Mouse (Mus musculus) forebrain, postnatal 0 days (tissue): Measurements from ENCODE around the gene Cplx3. TPM values are rescaled to one million over a fixed set of nuclear protein-coding genes. Genes with fewer than 3 reads are reported as not detected.

Experiments
- ATAC-seq: fragments of 200-750 bp; cut with Nextera tagmentation; 2 replicates; pipeline ENCODE4 v1.8.0; 2017; ENCODE audit warnings: mild to moderate bottlenecking, moderate library complexity
- DNase-seq: peaks from one replicate; pipeline ENCODE4 v3.0.0-alpha.2; 2015
- H3K27ac ChIP-seq: fragments of 300-500 bp; sonication (generic); 2 replicates; pipeline ENCODE4 v1.5.1; 2014; ENCODE audit warnings: low read depth, mild to moderate bottlenecking, antibody characterized with exemption, low read length, moderate library complexity, mixed read lengths
- H3K27me3 ChIP-seq: fragments of 300-500 bp; sonication (generic); 2 replicates; pipeline ENCODE4 v1.6.1; 2014; ENCODE audit warnings: mild to moderate bottlenecking, low read length, mixed read lengths; ENCODE audit not compliant: insufficient read depth
- H3K36me3 ChIP-seq: fragments of 300-500 bp; sonication (generic); 2 replicates; pipeline ENCODE4 v1.6.1; 2014; ENCODE audit warnings: mild to moderate bottlenecking, moderate library complexity; ENCODE audit not compliant: insufficient read depth
- H3K4me1 ChIP-seq: fragments of 300-500 bp; sonication (generic); 2 replicates; pipeline ENCODE4 v1.6.1; 2014; ENCODE audit warnings: antibody characterized with exemption; ENCODE audit not compliant: insufficient read depth
- H3K4me2 ChIP-seq: fragments of 300-500 bp; sonication (generic); 2 replicates; pipeline ENCODE4 v1.6.1; 2014; ENCODE audit warnings: low read depth, mild to moderate bottlenecking, moderate library complexity
- H3K4me3 ChIP-seq: fragments of 300-500 bp; sonication (generic); 2 replicates; pipeline ENCODE4 v1.5.1; 2014; ENCODE audit warnings: low read depth, low read length, mixed read lengths
- H3K9ac ChIP-seq: fragments of 300-500 bp; sonication (generic); 2 replicates; pipeline ENCODE4 v1.6.1; 2014; ENCODE audit warnings: mild to moderate bottlenecking
- H3K9me3 ChIP-seq: fragments of 300-500 bp; sonication (generic); 2 replicates; pipeline ENCODE4 v1.6.1; 2016; ENCODE audit warnings: low read length
- CTCF ChIP-seq: sonication (generic); IDR thresholded peaks from 2 replicates; pipeline ENCODE4 v1.5.1; 2016; ENCODE audit warnings: antibody characterized with exemption, control low read depth, low read depth
- WGBS: fragments of 180-500 bp; shearing (Covaris S2); extraction: QIAGEN DNeasy Blood & Tissue Kit; methylation state at CpG from one replicate; pipeline ENCODE4 v1.1.7; 2014; 5-methylcytosine and 5-hydroxymethylcytosine counted together
- polyA plus RNA-seq: library from polyadenylated mRNA; unstranded; fragments of >200 nt; fragmentation: Nextera tagmentation; extraction: Ambion mirVana; gene quantifications from 2 replicates; pipeline ENCODE4 v1.2.1, GENCODE M21; 2015
- total RNA-seq: library from RNA; depleted of rRNA; stranded (reverse); fragments of >200 nt; gene quantifications from 2 replicates; pipeline ENCODE4 v1.2.3, GENCODE M21; 2014

Cplx3 gene
- total and polyA plus RNA-seq, 2 experiments from 2014 or later, result 0.67 to 1.2 TPM

DNA sequence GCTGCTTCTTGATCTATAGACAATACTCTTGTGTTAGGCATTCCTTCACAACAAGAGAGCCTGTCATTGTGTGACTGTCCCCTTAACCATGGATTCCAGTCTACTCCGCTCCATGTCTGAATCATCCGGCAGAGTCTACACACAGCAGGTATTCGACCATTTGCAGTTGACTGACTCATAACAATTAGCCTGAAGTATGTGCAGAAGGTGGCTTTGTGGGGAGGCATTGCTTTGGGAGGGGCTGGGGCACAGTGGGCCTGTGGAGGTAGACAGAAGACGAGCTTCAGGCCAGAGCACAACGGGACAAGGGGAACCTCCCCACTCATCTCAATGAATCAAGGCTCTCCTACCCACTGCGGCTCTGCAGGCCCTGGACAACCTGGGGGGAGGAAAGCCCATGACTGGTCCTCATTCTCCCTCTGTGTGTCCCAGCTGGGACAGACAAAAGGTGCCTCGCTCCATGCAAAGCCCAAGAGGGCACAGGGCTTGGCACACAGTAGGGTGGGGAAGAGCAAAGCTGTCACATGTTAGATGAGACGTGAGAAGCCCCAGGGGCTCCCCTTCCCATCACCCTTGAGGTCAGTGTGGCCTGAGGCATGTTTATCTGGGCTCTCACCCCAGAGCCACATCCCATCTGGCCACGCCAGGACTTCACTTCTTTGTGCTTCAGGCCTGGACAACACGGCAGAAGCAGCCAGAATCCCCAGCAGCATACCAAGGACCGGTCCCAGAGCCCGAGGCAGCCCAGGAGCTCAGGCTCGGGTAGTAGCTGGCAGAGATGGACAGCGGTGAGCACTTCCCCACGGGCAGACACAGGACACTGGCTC lies 19.8 kb upstream of the Cplx3 start:
- Histone ChIP-seq H3K27me3 (no peaks in the 10 kb centered on the region), H3K9me3 (no peaks in the 10 kb centered on the region), H3K4me3 (no peak overlapping the region), H3K4me2 (no peak overlapping the region), H3K36me3 (peaks cover 61% of the 10 kb centered on the region), H3K4me1 (no peaks in the 10 kb centered on the region), H3K27ac (no peak overlapping the region), H3K9ac (no peak overlapping the region)
- ATAC-seq (no peak), DNase-seq (no peak)
- no peak for TF ChIP-seq CTCF
- WGBS, result 72% methylated on average over 15 of the region's 15 CpGs

DNA sequence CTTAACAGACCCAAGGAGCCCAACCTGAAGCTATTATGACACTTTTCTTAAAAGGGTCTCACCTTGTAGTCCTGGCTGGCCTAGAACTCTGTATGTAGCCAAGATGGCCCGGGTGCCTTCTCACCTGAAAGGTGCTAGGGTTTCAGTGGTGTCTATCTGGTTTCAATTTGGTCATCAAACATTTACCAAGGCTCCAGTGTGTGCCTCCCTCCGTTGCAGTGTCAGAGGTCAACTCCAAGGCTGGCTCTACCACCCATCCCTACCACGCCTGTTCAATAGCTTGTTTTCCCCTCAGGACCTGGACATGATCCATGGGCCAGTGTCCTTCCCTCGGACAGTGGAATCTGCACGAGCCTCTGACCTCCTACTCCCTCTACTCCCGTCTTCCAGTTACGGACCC lies 18.2 kb upstream of the Cplx3 start:
- ATAC-seq, result no peak
- no peak for DNase-seq
- TF ChIP-seq CTCF, result no peak
- Histone ChIP-seq H3K9ac (no peak overlapping the region), H3K36me3 (peaks cover 45% of the 10 kb centered on the region), H3K4me2 (no peak overlapping the region), H3K27me3 (no peaks in the 10 kb centered on the region), H3K9me3 (no peaks in the 10 kb centered on the region), H3K4me1 (no peaks in the 10 kb centered on the region), H3K4me3 (no peak overlapping the region), H3K27ac (no peak overlapping the region)
- WGBS, result 90% methylated on average over 7 of the region's 7 CpGs

GRCm38 (mm10) chr9:57620674-57621073 lies 14.6 kb upstream of the Cplx3 start, which contains the start of gene Lman1l:
Gene Lman1l (minus strand): TSS chr9:57620774.
- H3K36me3 ChIP-seq, result peaks cover 10% of the 10 kb centered on the region
- H3K27ac ChIP-seq, result no peak within 1 kb of the TSS
- no peak within 1 kb of the TSS for H3K9ac ChIP-seq
- no peak for TF ChIP-seq CTCF
- no peak within 1 kb of the TSS for H3K4me3 ChIP-seq
- DNase-seq, result no peak
- 92% methylated on average over 5 of the region's 5 CpGs for WGBS
- H3K4me1 ChIP-seq, result no peaks in the 10 kb centered on the region
- ATAC-seq, result no peak
- no peaks in the 10 kb centered on the region for H3K27me3 ChIP-seq
- no peak within 1 kb of the TSS for H3K4me2 ChIP-seq
- no peaks in the 10 kb centered on the region for H3K9me3 ChIP-seq

DNA sequence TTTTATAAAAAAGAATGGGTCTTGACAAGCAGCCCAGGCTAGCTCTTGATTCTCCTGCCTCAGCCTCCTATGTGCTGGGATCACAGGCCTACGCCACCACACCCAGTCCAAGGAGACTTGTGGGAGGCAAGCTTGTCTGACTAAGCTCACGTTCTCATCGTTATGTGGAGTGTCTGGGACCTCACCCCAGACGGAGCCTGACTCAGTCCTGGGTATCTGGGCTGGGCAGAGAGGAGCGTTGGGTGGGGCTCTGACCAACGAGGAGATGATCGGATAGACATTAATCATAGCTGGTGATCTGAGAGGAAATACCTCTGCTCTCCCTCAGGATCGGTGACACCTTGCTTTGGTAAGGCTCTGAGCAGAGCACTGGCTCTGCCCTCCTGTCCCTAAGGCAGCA lies 12.8 kb upstream of the Cplx3 start:
- no peak for TF ChIP-seq CTCF
- ATAC-seq (no peak), DNase-seq (no peak)
- Histone ChIP-seq H3K4me3 (no peak overlapping the region), H3K9ac (no peak overlapping the region), H3K27ac (no peak overlapping the region), H3K27me3 (no peaks in the 10 kb centered on the region), H3K9me3 (no peaks in the 10 kb centered on the region), H3K4me2 (no peak overlapping the region), H3K4me1 (no peaks in the 10 kb centered on the region), H3K36me3 (no peaks in the 10 kb centered on the region)
- WGBS, result 81% methylated on average over 8 of the region's 8 CpGs

DNA sequence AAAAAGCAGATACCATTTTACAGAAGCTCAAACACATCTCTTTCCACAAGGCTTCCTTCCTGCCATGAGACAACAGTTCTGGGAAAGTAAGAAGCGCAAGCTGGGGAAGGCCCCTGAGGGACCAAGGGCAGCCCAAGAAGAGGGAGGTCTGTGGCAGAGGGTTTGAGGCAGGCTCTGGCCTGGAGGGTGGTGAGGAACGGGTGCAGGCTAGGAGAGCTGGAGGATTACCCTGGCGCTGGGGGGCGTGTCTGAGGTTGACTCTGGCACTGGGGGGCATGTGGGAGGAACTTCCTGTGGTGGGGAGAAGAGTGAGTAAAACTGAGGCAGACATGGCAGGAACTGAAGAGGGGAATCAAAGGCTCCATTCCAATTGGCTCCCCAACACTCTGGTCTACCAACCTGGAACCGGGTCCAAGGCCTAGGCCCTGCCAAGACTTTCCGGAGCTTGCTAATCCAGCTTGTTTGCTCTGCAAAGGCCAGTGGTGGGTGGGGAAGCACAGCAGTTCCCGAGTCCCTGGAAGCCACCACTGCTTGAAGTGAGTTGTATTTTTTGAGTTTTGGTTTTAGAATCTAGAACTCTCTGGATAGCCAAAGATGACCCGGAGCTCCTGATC lies 11.6 kb upstream of the Cplx3 start:
- Histone ChIP-seq H3K9me3 (no peaks in the 10 kb centered on the region), H3K36me3 (no peaks in the 10 kb centered on the region), H3K4me2 (no peak overlapping the region), H3K9ac (no peak overlapping the region), H3K4me3 (no peak overlapping the region), H3K27ac (no peak overlapping the region), H3K27me3 (no peaks in the 10 kb centered on the region), H3K4me1 (no peaks in the 10 kb centered on the region)
- DNase-seq (no peak), ATAC-seq (no peak)
- TF ChIP-seq CTCF, result no peak
- 72% methylated on average over 8 of the region's 8 CpGs for WGBS

DNA sequence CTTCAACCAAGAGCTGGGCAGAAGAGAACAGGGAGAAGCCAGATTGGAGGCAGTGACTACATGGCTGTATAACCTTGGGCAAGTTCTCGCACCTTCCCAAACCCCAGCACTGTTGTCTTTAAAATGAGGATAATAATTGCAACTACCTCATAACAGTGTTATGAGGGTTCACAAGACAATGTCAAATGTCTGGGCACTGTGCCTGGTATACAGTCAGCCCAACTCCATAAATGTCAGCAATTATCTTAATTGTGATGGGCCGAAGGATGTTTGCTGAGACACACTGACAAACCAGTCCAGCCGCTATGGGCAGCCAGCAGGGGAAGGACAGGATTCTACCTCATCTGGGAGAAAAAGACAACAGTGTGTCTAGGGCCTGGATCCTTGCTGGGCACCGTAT lies 8.7 kb upstream of the Cplx3 start:
- Histone ChIP-seq H3K4me2 (no peak overlapping the region), H3K9me3 (no peaks in the 10 kb centered on the region), H3K27me3 (no peaks in the 10 kb centered on the region), H3K9ac (no peak overlapping the region), H3K27ac (no peak overlapping the region), H3K4me1 (peaks cover 5% of the 10 kb centered on the region; the same call in 1 of the 2 replicates), H3K4me3 (no peak overlapping the region), H3K36me3 (no peaks in the 10 kb centered on the region)
- ATAC-seq, result no peak
- no peak for TF ChIP-seq CTCF
- DNase-seq, result no peak
- 81% methylated on average over 4 of the region's 4 CpGs for WGBS

- Histone ChIP-seq H3K4me1 (peaks cover 5% of the 10 kb centered on the region; the same call in 1 of the 2 replicates), H3K4me3 (no peak overlapping the region), H3K27me3 (no peaks in the 10 kb centered on the region), H3K9ac (no peak overlapping the region), H3K4me2 (no peak overlapping the region), H3K9me3 (no peaks in the 10 kb centered on the region), H3K27ac (no peak overlapping the region), H3K36me3 (no peaks in the 10 kb centered on the region)
- no peak for ATAC-seq
- WGBS, result 78% methylated on average over 7 of the region's 7 CpGs
- no peak for DNase-seq
- TF ChIP-seq CTCF, result no peak
Observed at GRCm38 (mm10) chr9:57613975-57614374, 7.9 kb upstream of the Cplx3 start.
